Mouse (Mus musculus) hindlimb bud, embryonic 11.5 days (tissue): ENCODE data around the gene Sfrp4.
"Not testable (repeated sequence)": the region's sequence is repeated elsewhere in the genome, so short reads cannot be mapped to it uniquely, and the experiment has no call there.

Experiments
- DNase-seq: peaks from one replicate; pipeline ENCODE4 v3.0.0-alpha.2; 2012; ENCODE audit warnings: low read depth, low spot score; ENCODE audit errors: extremely low spot score

Sfrp4 gene

DNA sequence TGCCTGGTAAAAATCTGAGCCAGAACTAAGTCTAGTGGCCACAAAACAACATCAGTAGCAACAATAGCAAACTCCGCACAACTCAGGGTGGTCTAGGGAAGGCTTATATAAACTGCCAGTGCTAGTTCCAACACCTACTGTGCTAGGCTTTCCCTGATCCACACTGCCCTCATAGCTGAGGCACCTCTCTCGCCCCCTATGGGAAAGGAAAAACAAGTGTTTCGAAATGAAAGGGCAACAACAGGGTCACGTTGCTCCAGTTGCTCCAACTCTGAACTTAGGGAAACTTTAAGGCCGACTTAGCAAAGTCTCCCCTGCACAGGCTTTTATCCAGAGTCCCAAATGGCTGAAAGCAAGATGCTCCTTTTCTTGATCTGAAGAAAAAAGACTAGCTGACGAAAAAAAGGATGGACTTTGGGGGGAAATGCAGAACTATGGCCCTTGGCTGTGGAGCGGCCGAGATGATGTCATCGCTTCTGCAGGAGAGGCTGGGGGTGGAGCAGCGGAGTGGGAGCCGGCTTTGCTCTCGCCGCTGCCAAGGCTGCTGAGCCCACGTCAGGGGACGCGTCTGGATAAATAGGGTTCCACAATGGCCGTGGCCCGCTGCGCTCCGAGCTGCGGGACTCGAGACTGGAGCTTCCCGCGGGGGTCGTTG, at the start of gene Sfrp4:
Gene Sfrp4, plus strand, starts transcription at position 532 of the 655 bp plus-strand sequence.
- peak; percentile 26 for DNase-seq

DNA sequence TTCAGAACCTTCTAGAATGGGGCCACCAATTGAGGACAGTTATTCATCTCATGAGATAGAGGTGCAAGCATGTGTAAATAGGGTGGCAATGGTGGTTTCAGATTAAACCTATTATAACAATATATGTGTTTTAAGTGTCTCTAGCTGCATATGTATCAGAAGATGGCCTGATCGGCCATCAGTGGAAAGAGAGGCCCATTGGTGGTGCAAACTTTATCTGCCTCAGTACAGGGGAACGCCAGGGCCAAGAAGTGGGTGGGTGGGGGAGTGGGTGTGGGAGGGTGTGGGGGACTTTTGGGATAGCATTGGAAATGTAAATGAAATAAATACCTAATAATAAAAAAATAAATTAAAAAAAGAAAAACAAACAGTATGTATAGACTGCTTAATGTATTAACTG, 48.2 kb upstream of the Sfrp4 start:
- DNase-seq = not testable (repeated sequence)

DNA sequence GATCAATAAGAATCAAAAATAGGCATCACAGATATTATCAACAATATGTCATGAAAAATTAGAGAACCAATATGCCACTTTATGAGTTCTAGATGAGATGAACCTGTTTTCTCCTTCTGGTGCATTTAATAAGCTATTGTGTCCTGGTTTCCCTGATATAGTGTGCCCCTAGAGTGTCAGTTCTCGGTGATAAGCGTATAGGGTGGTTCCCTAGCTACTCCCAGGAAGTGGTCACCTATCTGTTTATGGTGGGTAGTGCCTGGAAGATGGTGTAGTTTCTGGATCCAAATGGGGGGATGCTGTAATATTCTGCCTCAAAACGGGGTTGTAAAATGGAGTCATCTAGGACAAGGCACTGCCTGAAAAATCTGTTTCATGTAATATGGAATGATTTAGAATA, 47.0 kb upstream of the Sfrp4 start:
- DNase-seq = no peak

DNA sequence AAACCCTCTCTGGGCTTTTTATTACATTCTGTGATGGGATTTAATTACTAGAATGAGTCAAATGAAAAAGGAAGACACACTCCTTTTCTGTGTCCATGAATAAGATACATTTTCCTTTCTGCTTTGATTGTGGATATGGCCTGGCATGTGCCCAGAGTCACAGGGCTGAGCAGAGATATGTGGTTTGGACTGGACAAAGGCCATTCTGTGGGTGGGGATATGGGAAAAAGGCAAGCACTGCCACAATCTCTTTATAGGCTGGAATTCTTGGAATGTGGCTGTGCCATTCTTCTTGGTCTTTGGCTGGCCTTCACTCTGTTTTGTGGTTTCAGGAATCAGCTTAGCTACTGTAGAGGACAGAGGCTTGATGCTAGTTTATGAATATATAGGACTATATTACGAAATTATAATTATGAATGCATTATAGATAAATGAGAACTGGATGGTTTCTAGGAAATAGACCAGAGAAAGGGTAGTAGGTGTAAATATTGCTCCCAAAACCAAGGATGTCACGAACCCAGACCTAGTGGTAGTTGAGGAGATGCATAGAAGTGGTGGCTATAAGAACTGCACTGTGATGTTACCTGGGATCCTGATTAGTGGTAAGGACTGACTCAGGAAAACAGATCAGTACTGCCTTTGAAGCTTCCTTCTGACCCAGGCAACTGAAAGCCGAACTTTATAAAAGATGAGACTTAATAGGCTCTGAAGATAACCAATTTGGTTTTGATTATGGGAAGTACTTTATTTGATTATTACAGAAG, 31.7 kb upstream of the Sfrp4 start:
- DNase-seq = no peak

DNA sequence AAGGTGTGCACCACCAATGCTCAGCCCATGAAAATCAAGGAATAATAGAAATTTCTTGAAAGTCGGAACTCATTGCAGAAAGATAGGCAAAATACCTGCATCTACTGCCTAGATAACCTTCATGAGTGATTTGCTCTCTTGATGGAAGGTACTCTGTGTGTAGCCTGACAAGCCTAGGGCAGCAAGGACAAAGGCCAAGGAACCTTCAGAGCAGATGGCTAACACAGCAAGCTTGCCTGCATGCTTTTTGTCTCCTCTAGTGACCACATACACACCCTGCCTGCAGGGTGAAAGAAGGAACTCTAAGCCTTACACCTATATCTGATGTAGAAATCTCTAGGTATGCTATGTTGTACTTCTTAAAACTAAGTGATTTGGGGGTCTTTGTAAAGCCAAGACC, 27.8 kb upstream of the Sfrp4 start:
- DNase-seq = no peak

DNA sequence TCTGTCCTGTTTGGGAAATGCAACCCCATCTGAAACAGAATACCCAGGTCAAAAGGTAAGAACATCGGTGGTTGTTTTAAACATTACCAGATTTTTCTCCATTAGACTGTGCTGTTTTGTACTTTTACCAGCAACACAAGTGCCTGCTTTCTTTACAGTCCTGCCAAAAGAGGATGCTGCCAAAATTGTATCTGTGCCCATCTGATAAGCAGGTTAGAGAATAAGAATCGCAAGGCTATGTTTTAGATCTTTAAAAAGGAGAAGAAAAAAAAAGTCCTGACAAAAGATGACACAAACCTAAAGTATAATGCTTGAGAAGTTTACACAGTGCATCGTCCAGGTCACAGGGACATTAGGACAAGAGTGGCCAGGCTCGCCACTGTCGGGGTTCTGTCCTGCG, 23.7 kb upstream of the Sfrp4 start:
- no peak for DNase-seq

DNA sequence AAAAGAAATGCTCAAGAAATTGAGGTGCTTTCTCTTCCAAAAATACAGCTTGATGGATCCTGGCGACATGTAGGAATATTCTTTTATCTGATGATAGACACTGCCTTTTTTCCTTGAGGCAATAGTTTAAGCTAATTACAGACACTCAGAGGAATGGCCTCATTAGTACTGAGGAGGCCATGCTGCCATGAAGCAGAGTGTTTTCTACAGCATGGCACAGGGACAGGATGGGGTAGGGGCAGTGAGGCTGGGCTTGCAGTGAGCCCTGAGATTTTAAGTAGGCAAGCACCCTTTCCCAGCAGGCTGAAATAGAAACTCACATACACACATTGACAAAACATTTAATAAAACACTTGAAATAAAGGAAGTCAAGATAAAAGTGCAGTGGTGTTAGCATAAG, 20.4 kb upstream of the Sfrp4 start:
- no peak for DNase-seq

DNA sequence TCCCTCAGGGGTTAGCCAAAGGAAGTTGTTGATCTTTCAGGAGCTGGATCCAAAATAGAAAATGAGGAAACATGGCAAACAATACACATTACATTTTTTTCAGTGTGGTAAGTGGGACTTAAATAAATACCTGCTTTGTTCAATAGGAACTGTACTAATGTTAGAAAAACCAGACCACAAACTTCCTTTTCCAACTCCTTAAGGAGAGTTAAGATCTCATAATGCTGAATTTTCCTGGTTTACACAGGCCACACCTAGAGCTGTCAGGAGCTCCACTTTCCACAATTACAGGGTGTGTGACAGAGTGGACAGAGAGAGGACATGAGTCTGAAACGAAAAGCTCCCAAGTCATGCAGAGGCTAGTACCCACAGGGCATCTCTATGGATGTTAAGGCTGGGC, 19.2 kb upstream of the Sfrp4 start:
- no peak for DNase-seq

DNA sequence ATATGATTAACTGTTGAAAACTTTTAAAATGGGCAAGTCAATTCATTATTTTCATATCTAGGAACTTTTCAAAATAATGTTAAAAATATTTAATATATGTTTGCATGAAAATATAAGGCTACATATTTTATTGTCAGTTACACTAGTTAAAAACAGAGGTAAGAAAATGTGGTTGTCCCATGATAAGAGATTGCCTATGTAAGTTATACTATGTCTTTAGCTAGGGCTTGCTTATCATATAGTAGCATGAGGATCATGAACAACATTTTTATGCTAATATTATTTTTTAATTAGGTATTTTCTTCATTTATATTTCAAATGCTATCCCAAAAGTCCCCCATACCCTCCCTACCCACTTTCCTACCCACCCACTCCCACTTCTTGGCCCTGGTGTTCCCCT, 18.0 kb upstream of the Sfrp4 start:
- DNase-seq = no peak

DNA sequence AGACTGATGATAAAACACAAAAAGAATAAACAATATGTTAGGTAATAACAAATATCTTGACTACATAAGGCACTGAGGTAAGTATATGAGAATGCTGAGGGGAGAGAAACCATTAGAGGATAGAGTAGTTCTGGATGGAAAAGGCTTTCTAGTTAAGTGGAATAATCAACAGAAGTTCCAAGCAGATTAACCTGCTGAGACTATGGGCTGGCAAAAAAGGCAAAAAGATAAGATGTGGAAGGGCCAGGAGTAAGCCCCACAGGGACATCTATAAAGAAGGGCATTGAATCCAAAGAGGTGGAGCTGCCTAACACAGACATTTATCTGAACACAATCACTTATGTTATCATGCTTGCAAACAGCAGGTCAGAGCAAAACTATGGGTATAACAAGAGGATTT, 14.8 kb upstream of the Sfrp4 start:
- DNase-seq = no peak

DNA sequence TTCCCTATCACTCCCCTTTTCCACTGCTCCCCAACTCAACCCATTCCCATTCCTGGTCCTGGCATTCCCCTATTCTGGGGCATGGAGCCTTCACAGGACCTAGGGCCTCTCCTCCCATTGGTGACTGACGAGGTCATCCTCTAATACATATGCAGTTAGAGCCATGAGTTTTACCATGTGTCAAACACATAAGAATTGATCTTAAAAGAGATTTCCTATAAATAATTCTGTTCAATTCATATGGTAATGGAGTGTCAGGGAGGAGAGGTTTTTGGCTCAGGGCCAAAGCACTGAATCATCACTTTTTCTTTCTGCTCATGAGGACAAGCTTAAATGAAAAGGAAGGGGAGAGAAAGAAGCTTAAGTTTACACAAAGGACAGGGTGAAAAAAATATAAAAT, 10.6 kb upstream of the Sfrp4 start:
- DNase-seq = no peak

DNA sequence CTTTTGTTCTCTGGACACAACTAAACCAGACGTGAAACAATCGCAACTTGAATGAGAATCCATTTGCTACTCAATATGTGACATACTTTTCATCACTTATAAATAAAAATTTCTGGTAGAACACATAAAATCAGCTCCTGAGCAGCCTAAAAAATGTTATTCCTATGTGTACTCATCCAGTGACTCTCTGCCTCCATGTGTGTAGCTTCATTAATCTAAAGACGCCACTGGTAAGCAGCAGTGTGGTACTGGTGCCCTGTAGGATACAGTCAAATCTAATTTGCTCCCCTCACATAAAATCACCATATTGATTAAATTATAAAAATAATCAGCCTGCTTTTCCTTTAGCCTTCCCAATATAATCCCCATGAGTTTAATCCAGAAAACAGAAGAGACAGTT, 9.9 kb upstream of the Sfrp4 start:
- DNase-seq = no peak

DNA sequence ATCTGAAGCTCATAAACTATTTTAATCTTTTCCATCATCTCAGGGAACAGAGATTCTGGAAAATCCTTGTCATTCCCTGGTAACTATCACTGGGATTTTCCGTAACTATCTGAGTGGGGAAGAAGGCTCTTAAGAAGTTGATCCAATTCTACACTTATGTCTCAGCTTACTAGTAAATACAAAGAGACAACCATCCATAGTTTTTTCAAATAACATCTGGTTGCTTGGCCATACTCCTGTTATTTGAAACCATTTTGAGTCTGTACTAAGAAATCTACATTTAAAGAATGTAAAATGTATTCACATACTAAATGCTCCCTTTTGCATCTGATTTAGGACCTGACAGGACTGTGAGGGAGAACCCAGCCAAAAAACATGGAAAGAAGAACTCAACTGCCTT, 9.5 kb upstream of the Sfrp4 start:
- DNase-seq = no peak

DNA sequence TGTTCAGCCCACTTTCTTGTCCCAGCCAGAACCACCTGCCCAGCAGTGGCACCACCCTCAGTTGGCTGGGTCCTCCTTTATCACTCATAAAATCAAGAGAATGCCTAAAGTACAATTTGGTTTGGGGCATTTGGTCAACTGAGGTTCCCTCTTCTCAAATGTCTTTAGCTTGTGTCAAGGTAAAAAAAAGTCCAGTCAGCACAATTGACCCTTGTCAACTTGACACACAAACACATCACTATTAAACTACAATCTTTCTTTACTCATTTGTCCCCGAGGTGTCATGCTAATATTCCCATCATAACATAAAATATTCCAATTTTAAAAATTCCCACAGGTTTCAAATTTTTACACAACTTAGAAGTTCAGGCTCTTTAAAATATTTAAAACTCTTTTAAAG, 8.6 kb upstream of the Sfrp4 start:
- DNase-seq = no peak

DNA sequence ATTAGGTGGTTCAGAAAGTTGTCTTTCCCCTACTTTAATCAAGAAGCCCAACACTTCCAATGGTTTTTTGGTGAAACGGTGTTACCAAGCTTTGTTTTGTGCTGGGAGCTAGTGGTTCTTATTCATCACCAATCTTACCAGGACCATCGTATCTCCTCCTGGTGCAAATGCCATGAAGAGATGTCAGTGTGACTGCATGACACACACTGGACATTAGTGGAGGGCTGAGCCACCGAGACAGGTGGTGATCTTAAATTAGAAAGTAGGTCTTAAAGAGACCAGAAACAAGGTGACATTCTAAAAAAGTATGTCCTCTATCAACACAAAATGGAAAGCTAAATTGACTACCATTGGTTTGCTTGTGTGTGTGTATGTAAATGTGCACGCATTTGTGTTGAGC, 4.8 kb upstream of the Sfrp4 start:
- DNase-seq = no peak

DNA sequence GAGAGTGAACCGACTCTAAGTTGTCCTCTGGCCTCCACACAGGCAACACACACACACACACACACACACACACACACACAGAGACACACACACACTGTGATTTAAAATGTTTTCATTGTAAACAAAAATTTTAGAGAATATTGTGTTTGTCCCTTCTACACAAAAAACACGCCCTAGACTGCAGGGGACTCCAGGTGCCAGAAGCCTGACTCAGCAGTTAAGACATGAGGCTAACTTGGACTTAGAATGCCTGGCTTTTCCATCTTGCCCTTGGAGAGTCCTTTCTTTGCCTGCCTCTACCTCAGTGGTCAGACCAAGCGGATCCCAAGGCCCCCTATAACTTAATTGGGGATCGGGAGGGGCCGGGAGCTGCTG, 4.1 kb upstream of the Sfrp4 start:
- DNase-seq = no peak

DNA sequence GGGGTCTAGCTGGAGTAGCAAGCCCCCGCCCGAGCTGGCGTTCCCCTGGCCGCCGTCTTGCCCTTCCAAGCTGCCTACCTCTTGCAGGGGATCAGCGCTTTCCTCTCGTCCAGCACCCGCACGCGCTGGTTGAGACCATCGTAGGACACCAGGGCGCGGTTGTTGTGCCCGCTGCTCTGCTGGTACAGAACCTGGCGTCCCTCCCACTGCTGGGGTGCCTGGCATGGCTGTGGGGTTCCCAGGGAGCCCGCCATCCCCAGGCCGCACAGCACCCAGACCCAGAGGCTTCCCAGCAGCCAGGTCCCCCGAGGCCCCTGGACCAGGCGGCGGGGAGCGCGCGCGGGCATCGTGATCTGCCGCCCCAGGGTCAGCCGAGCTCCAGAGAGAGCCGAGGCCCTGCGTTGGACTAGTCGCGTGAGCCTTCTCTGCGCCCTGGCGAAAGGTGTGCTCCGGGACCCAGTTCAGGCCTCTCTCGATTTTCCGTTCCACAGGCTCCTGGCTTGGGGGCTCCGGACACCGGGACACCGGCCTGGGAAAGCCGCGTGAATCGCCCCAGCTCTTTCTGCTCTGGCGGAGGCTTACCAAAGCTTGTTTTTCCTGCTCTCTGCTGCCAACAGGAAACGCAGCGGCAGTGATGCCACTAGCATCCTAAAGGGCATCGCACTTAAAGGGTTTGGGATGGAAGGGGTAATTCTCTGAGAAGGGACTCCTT, 3.5 kb upstream of the Sfrp4 start, which contains the start of gene Epdr1:
Gene Epdr1, minus strand, starts transcription at position 712 of the 712 bp plus-strand sequence.
- DNase-seq = no peak

DNA sequence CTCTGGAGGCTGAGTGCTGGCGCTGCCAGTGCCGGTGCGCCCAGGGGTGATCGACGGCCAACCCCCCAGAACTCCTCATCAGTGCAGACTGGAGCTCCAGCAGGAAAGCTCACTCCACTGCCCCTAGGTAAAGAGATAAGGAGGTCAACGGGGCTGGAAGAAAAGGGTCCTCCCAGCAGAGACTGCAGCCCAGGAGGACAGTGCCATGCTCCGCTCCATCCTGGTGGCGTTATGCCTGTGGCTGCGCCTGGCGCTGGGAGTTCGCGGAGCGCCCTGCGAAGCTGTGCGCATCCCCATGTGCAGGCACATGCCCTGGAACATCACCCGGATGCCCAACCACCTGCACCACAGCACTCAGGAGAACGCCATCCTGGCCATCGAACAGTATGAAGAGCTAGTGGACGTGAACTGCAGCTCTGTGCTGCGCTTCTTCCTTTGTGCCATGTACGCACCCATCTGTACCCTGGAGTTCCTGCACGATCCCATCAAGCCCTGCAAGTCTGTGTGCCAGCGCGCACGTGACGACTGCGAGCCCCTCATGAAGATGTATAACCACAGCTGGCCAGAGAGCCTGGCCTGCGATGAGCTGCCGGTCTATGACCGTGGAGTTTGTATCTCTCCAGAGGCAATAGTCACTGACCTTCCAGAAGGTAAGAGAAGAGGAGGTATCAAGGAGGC, 463 bp downstream of the Sfrp4 start:
- no peak for DNase-seq

DNA sequence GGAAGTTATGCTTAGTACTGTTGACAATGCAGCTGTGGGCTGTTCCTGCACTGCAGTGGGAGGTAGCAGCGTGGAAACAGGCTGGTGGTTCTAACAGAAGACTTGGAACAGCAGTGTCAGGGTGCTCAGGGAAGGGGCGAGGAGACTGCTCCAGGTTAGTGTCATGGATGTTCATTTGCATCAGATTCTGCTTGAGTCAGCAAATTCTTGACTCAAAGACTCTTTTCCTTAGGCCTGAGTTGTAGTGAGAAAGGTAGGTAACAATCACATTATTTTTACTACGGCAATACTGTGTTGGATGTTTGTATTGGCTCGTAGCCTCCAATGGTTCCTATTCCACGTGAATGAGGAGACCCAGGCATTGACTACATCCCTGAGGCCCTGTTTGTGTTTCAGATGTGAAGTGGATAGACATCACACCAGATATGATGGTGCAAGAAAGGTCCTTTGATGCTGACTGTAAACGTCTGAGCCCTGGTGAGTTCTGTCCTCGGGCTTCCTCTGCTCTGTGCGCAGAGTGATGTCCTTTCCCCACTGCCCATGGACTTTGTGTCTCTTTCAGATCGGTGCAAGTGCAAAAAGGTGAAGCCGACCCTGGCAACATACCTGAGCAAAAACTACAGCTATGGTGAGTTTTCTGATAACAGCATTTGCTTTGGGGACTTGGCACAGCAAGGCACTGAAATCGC, 1.9 kb downstream of the Sfrp4 start:
- no peak for DNase-seq

DNA sequence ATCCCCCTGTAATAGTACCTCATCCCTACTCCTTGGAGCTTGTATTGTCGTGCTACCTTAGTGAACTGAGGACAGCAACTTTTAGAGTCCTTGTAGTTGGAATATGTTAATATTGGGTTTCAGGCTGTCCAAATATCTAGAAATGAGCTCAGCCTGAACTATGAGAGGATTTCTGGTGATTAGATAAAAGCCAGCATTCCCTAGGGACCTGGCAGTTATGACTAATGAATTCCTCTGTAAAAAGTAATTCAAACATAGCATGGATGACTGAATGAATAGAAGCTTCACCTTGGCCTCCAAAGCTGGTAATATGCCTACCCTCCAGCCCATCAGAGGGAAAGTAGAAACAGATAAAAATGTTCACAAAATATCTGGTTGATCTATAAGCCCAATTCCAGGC, 3.6 kb downstream of the Sfrp4 start:
- no peak for DNase-seq
